12 mouse cellular contexts compared by ENCODE assay signal in genomic region chr7:134775671-134776070, GRCm38 (mm10).
DNase-seq lines count a peak whose midpoint lies in the region; ATAC-seq and TF ChIP-seq lines count a peak whose summit lies in the region.
"Had no signal": no experiment of that assay in that cellular context is flagged by ENCODE, and none has a peak within 500 bp of the region (broad histone marks: within the 10 kb centered on the region; RNA-seq: fewer than 3 reads in every experiment).

No protein-coding gene starts in this region.

- no peak overlapping the region for H3K4me3 ChIP-seq in kidney, embryonic 16.5 days (ENCODE audit: low read length)
- H3K4me3 ChIP-seq in embryonic fibroblast, embryonic 13.5 days (ENCODE audit: insufficient read depth, low read length) = no peak overlapping the region
- no peak overlapping the region for H3K4me3 ChIP-seq in neural tube, embryonic 15.5 days (replicated peaks)
- H3K4me3 ChIP-seq in intestine, embryonic 16.5 days (ENCODE audit: low read length) = no peak overlapping the region
- H3K4me3 ChIP-seq: heart, embryonic 12.5 days had no signal

- no peak overlapping the region for H3K27ac ChIP-seq in kidney, embryonic 16.5 days (ENCODE audit: low read length)
- peak overlapping the region; percentile 2; the same call in 1 of the 2 replicates for H3K27ac ChIP-seq in embryonic fibroblast, embryonic 13.5 days (ENCODE audit: insufficient read depth, low read length)
- no peak overlapping the region for H3K27ac ChIP-seq in neural tube, embryonic 15.5 days (replicated peaks)
- H3K27ac ChIP-seq in intestine, embryonic 16.5 days (ENCODE audit: low read length) = no peak overlapping the region

- no peaks in the 10 kb centered on the region for H3K9me3 ChIP-seq in kidney, embryonic 16.5 days (ENCODE audit: low read length)
- no peaks in the 10 kb centered on the region for H3K9me3 ChIP-seq in neural tube, embryonic 15.5 days (replicated peaks)
- H3K9me3 ChIP-seq in intestine, embryonic 16.5 days (ENCODE audit: control insufficient read depth, low read length) = no peaks in the 10 kb centered on the region
- H3K9me3 ChIP-seq: heart, embryonic 12.5 days had no signal

- no peak for ATAC-seq in kidney, embryonic 16.5 days (ENCODE audit: low FRiP score, low TSS enrichment)
- no peak for ATAC-seq in neural tube, embryonic 15.5 days (ENCODE audit: low FRiP score)
- no peak for ATAC-seq in intestine, embryonic 16.5 days

- H3K4me2 ChIP-seq in kidney, embryonic 16.5 days (replicated peaks; ENCODE audit: low read depth, low read length) = no peak overlapping the region
- no peak overlapping the region for H3K4me2 ChIP-seq in neural tube, embryonic 15.5 days
- no peak overlapping the region for H3K4me2 ChIP-seq in intestine, embryonic 16.5 days (ENCODE audit: low read depth, low read length)
- H3K4me2 ChIP-seq: heart, embryonic 12.5 days had no signal

- peaks cover 45% of the 10 kb centered on the region for H3K36me3 ChIP-seq in kidney, embryonic 16.5 days (ENCODE audit: insufficient read depth, low read length)
- H3K36me3 ChIP-seq in neural tube, embryonic 15.5 days = no peaks in the 10 kb centered on the region
- H3K36me3 ChIP-seq in intestine, embryonic 16.5 days (ENCODE audit: control insufficient read depth, insufficient read depth, low read length) = peaks cover 10% of the 10 kb centered on the region

- 0 out of 2 replicates have a peak, but pooled peaks cover 7% of the 10 kb centered on the region for H3K4me1 ChIP-seq in kidney, embryonic 16.5 days (ENCODE audit: insufficient read depth, low read length)
- peaks cover 23% of the 10 kb centered on the region for H3K4me1 ChIP-seq in embryonic fibroblast, embryonic 13.5 days (ENCODE audit: control insufficient read depth, insufficient read depth, low read length)
- H3K4me1 ChIP-seq in neural tube, embryonic 15.5 days = peaks cover 29% of the 10 kb centered on the region
- no peaks in the 10 kb centered on the region for H3K4me1 ChIP-seq in intestine, embryonic 16.5 days (ENCODE audit: control insufficient read depth, insufficient read depth, low read length)
- H3K4me1 ChIP-seq: heart, embryonic 12.5 days had no signal

- WGBS in kidney, embryonic 16.5 days = 76% methylated on average over 10 of the region's 10 CpGs
- 75% methylated on average over 10 of the region's 10 CpGs for WGBS in neural tube, embryonic 15.5 days
- 78% methylated on average over 10 of the region's 10 CpGs for WGBS in intestine, embryonic 16.5 days

- TF ChIP-seq CTCF in embryonic fibroblast, embryonic 13.5 days (IDR thresholded peaks at IDR 0.05; ENCODE audit: borderline replicate concordance, insufficient read depth, low read length) = no peak

- intact Hi-C loops in left cerebral cortex, postnatal 25 days (cut with DNase I) = loop anchor here (2.0 kb wide), 2 partner anchors 51 to 163 kb away; partner anchors contain the start of gene Fam196a

- TF ChIP-seq POLR2A in embryonic fibroblast, embryonic 13.5 days (IDR thresholded peaks at IDR 0.05; ENCODE audit: low read depth, low read length) = no peak

- no peaks in the 10 kb centered on the region for H3K27me3 ChIP-seq in kidney, embryonic 16.5 days (ENCODE audit: insufficient read depth, low read length)
- no peaks in the 10 kb centered on the region for H3K27me3 ChIP-seq in neural tube, embryonic 15.5 days (replicated peaks)
- H3K27me3 ChIP-seq in intestine, embryonic 16.5 days (replicated peaks; ENCODE audit: control insufficient read depth, insufficient read depth, low read length) = no peaks in the 10 kb centered on the region
- H3K27me3 ChIP-seq: heart, embryonic 12.5 days had no signal

- H3K9ac ChIP-seq in kidney, embryonic 16.5 days (replicated peaks; ENCODE audit: low read length) = no peak overlapping the region
- H3K9ac ChIP-seq in neural tube, embryonic 15.5 days (replicated peaks) = no peak overlapping the region
- H3K9ac ChIP-seq in intestine, embryonic 16.5 days (ENCODE audit: low read depth, low read length) = no peak overlapping the region
- H3K9ac ChIP-seq: heart, embryonic 12.5 days had no signal

- DNase-seq in kidney, postnatal 36 days = peak; percentile 2 to 4
- peak; percentile 6 for DNase-seq in Muller cell, postnatal 12 days (ENCODE audit: inconsistent ontology term)
- DNase-seq in left cerebral cortex, postnatal 25 days (ENCODE audit: low spot score in 2 of 2) = peak; percentile 75 to 95
- DNase-seq in ovary, postnatal 14 days (ENCODE audit: low spot score) = no peak
- DNase-seq: cerebellum, postnatal 36 days; lung, postnatal 14 days; thymus, postnatal 14 days had no signal
